Mouse (Mus musculus): ENCODE measurements around the gene Ajuba.

The Ajuba gene

DNA sequence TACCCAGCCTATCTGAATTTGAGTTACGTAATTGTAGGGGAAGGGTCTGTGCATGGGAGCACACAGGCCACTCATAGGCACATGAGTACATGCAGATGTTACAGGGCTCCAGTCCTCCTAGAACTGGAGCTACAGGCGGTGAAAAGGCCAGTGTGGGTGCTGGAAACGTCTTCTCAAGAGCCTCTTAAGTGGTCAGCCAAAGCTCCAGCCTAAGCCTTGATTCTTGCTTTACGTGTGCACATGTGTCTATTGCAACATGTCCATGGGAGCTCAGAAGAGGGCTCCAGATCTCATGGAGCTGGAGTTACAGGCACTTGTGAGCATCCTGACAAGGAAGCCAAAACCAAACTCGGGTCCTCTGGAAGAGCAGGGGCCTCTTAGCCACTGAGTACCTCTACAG lies 32.7 kb downstream of the Ajuba start:
- no peak for DNase-seq (ENCODE audit: low spot score)

DNA sequence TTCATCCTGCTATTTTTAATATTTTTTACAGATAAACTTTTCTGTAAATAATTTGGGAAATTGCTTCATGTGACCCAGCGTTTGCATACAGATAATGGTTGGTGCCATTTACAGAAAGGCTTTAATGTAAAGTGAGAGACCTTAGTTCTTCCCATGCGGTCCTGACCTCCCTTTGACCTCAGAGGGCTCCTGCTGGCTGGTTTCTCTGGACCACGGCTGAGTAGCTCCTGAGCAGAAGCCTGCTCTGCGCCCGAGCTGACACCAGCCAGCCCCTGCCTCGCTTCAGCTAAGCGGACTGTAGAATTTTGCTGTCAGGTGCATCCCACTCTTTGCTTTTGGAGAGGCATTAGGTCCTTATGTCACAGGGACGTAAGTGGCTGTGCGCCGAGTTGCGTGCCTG lies 36.6 kb downstream of the Ajuba start:
- DNase-seq (ENCODE audit: low spot score) = no peak

DNA sequence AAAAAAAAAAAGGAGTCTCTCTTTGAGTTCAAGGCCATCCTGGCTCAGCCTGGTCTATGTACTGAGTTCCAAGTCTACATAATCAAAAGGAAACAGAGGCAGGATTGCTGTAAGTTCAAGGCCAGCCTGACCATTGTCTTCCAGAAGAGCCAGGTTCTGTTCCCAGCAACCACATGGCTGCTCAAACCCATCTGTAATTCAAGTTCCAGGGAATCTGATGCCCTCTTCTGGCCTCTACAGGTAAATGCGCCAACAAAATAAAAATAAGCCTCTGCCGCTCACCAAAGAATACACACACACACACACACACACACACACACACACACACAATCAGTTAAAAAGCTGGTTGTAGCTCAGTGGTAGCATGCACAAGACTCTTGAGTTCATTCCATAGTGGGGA lies 38.8 kb downstream of the Ajuba start:
- no peak for DNase-seq (ENCODE audit: low spot score)

DNA sequence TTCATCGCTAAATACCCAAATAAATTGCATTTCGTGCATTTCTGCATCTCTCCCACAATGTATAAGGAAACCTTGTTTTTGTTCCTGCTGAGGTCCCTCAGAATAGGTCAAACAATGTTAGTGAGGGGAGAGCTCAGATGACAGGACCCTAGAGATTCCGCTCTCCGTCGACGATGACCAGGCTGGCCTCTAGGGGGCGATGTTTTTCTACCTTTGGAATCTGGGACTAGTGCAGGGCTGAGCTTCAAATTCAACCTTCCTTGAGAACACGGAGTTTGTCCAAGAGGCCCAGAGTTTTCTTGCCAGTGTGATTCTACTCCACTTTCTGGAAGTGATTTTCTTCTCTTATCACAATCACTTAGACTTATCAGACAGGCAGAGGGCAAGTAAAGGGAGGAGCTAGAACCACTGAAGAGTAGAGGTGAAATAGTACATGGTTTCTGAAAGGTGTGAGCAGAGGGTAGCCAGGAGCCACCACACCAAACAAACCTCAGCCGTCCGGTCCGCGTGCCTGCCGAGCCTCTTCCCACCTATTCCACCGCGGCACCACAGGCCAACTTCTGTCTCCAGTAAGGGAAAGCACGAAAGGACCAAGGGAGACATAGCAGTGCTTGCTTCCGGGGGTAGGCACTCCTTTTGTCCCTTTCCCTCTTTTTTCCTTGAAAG lies 48.8 kb downstream of the Ajuba start:
- peak; percentile 73 for DNase-seq (ENCODE audit: low spot score)

DNA sequence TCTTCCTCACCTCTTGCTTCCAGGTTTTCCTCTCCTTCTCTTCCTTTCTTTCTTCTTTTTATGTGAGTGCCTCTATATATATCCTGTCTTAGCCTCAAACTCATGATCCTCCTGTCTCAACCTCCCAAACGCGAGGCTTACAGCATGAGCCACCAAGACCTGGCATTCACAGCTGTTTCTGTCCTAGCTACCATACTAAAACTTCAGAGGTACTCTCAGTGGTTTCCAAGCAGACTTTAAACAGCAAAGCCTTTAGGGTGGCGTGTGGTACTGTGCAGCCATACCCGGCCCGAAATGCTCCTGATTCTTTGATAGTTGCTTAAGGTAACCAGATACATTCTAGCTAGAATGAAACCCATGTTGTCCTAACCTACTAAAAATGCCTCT lies 49.4 kb downstream of the Ajuba start:
- no peak for DNase-seq (ENCODE audit: low spot score)

DNA sequence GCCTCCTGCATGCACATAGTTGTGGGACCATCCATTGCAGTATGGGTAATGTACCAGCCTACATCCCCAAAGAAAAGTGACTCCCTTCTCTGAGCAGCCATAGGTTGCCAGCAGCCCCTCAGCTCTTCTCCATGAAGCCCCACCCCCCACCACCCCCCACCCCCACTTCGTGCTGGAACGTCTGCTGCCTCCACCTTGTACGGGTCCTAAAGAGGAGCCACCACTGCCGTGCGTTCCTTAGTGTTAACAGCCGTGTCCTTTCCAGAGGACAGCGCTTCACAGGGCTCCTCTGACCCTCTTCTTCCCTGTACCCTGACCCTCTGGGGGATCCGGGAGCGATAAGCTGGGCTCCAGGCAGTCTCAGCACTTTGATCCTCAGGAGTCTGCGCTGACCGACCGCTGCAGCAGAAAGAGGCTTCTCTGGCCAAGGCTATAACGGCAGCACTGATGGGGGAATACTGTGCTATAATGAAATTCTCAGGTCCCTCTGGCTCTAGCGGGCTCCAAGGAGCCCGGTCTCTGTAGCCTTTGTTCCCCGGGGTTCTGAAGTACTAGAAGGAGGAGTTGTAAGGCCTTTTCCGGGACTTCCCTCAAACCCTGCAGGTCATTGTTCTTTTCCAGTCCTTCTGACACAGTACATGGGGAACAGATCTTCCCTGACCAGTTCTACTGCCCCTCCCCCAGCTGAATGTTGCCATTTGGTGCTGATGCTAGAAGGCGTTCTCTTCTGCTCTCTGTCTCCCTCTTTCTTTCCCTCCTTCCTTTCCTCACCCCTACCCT lies 49.9 kb downstream of the Ajuba start:
- no peak for DNase-seq (ENCODE audit: low spot score)

DNA sequence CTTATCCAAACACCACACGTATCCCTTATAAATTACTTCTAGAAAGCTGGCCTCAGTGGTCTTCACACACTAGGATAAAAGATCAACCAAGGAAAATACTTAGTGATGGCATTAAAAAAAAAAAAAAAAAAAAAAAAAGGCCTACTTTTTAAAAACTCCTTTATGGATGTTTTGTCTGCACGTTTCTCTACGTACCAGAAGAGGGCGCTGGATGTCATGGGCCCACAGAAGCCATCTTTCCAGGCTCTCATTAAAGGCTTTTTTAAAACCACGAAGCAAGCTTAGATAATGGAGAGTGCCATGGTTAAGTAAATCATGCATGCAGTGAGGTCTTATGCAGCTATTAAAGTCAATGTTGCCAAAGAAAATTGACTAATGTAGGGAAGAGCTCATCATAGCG lies 53.8 kb downstream of the Ajuba start:
- DNase-seq (ENCODE audit: low spot score) = no peak
